Mouse (Mus musculus): ENCODE measurements at regions not wholly inside any gene's neighbourhood (a gene's known extent, or its start where the extent isn't known, plus 50 kb on each side); places are given as distances from the start of the nearest gene placed in this dataset.
A peak's percentile ranks its signal among the peaks of the same experiment; 100 is the strongest.

GRCm38 (mm10) chr3:121602826-121603370, 67.7 kb upstream of the 4930432M17Rik start:
- Histone ChIP-seq H3K27me3 (replicated peaks; ENCODE audit: control insufficient read depth, insufficient read depth, low read length) (no peaks in the 10 kb centered on the region), H3K27ac (ENCODE audit: low read length) (no peak overlapping the region), H3K4me3 (replicated peaks; ENCODE audit: low read length) (no peak overlapping the region), H3K9ac (replicated peaks; ENCODE audit: low read depth, low read length) (no peak overlapping the region), H3K9me3 (ENCODE audit: control insufficient read depth, low read length) (no peaks in the 10 kb centered on the region), H3K4me1 (replicated peaks; ENCODE audit: control insufficient read depth, insufficient read depth, low read length) (no peaks in the 10 kb centered on the region), H3K36me3 (ENCODE audit: control insufficient read depth, insufficient read depth) (no peaks in the 10 kb centered on the region), H3K4me2 (ENCODE audit: low read length) (no peak overlapping the region)
- WGBS, result 94% methylated on average over 10 of the region's 10 CpGs
- no peak for ATAC-seq

- H3K4me3 ChIP-seq (replicated peaks; ENCODE audit: low read length), result no peak overlapping the region
- H3K9me3 ChIP-seq (ENCODE audit: control insufficient read depth, low read length), result no peaks in the 10 kb centered on the region
- WGBS, result 59% methylated on average over 8 of the region's 8 CpGs
- no peak overlapping the region for H3K4me2 ChIP-seq (ENCODE audit: low read length)
- no peak for ATAC-seq
- H3K4me1 ChIP-seq (replicated peaks; ENCODE audit: control insufficient read depth, insufficient read depth, low read length), result no peaks in the 10 kb centered on the region
- no peaks in the 10 kb centered on the region for H3K36me3 ChIP-seq (ENCODE audit: control insufficient read depth, insufficient read depth)
- no peaks in the 10 kb centered on the region for H3K27me3 ChIP-seq (replicated peaks; ENCODE audit: control insufficient read depth, insufficient read depth, low read length)
- no peak overlapping the region for H3K27ac ChIP-seq (ENCODE audit: low read length)
- H3K9ac ChIP-seq (replicated peaks; ENCODE audit: low read depth, low read length), result no peak overlapping the region
These were observed 68.4 kb upstream of the 4930432M17Rik start for GRCm38 (mm10) chr3:121602082-121602561.

GRCm38 (mm10) chr3:121600841-121601240, 68.6 kb upstream of the Slc44a3 start:
- Histone ChIP-seq H3K36me3 (ENCODE audit: control insufficient read depth, insufficient read depth) (no peaks in the 10 kb centered on the region), H3K27me3 (replicated peaks; ENCODE audit: control insufficient read depth, insufficient read depth, low read length) (no peaks in the 10 kb centered on the region), H3K27ac (ENCODE audit: low read length) (no peak overlapping the region), H3K4me2 (ENCODE audit: low read length) (no peak overlapping the region), H3K9me3 (ENCODE audit: control insufficient read depth, low read length) (no peaks in the 10 kb centered on the region), H3K4me3 (replicated peaks; ENCODE audit: low read length) (no peak overlapping the region), H3K4me1 (replicated peaks; ENCODE audit: control insufficient read depth, insufficient read depth, low read length) (no peaks in the 10 kb centered on the region), H3K9ac (replicated peaks; ENCODE audit: low read depth, low read length) (no peak overlapping the region)
- no peak for ATAC-seq
- WGBS, result 78% methylated on average over 10 of the region's 10 CpGs

- no peaks in the 10 kb centered on the region for H3K27me3 ChIP-seq (replicated peaks; ENCODE audit: control insufficient read depth, insufficient read depth, low read length)
- no peak overlapping the region for H3K27ac ChIP-seq (ENCODE audit: low read length)
- ATAC-seq, result no peak
- H3K4me1 ChIP-seq (replicated peaks; ENCODE audit: control insufficient read depth, insufficient read depth, low read length), result no peaks in the 10 kb centered on the region
- H3K4me3 ChIP-seq (replicated peaks; ENCODE audit: low read length), result no peak overlapping the region
- 97% methylated on average over 4 of the region's 4 CpGs for WGBS
- H3K9ac ChIP-seq (replicated peaks; ENCODE audit: low read depth, low read length), result no peak overlapping the region
- H3K9me3 ChIP-seq (ENCODE audit: control insufficient read depth, low read length), result no peaks in the 10 kb centered on the region
- no peaks in the 10 kb centered on the region for H3K36me3 ChIP-seq (ENCODE audit: control insufficient read depth, insufficient read depth)
- H3K4me2 ChIP-seq (ENCODE audit: low read length), result no peak overlapping the region
These were observed 68.2 kb upstream of the Slc44a3 start for GRCm38 (mm10) chr3:121600388-121600787.

- Histone ChIP-seq H3K36me3 (ENCODE audit: control insufficient read depth, insufficient read depth) (no peaks in the 10 kb centered on the region), H3K27me3 (replicated peaks; ENCODE audit: control insufficient read depth, insufficient read depth, low read length) (no peaks in the 10 kb centered on the region), H3K4me1 (replicated peaks; ENCODE audit: control insufficient read depth, insufficient read depth, low read length) (no peaks in the 10 kb centered on the region), H3K9me3 (ENCODE audit: control insufficient read depth, low read length) (no peaks in the 10 kb centered on the region), H3K4me3 (replicated peaks; ENCODE audit: low read length) (no peak overlapping the region), H3K9ac (replicated peaks; ENCODE audit: low read depth, low read length) (no peak overlapping the region), H3K4me2 (ENCODE audit: low read length) (no peak overlapping the region), H3K27ac (ENCODE audit: low read length) (no peak overlapping the region)
- WGBS, result 85% methylated on average over 4 of the region's 4 CpGs
- 0 out of 2 replicates have a peak, but pooled peaks have one; percentile 12 for ATAC-seq
These were observed 65.8 kb upstream of the Slc44a3 start for GRCm38 (mm10) chr3:121597988-121598387.

- ATAC-seq, result no peak
- WGBS, result 92% methylated on average over 5 of the region's 5 CpGs
These were observed 65.0 kb upstream of the Slc44a3 start for GRCm38 (mm10) chr3:121597203-121597602.

GRCm38 (mm10) chr3:121594580-121594979, 62.4 kb upstream of the Slc44a3 start:
- H3K27me3 ChIP-seq (replicated peaks; ENCODE audit: control insufficient read depth, insufficient read depth, low read length), result no peaks in the 10 kb centered on the region
- no peak overlapping the region for H3K4me2 ChIP-seq (ENCODE audit: low read length)
- H3K9ac ChIP-seq (replicated peaks; ENCODE audit: low read depth, low read length), result no peak overlapping the region
- WGBS, result 66% methylated on average over 4 of the region's 4 CpGs
- no peaks in the 10 kb centered on the region for H3K4me1 ChIP-seq (replicated peaks; ENCODE audit: control insufficient read depth, insufficient read depth, low read length)
- ATAC-seq, result no peak
- H3K27ac ChIP-seq (ENCODE audit: low read length), result no peak overlapping the region
- no peak overlapping the region for H3K4me3 ChIP-seq (replicated peaks; ENCODE audit: low read length)
- H3K9me3 ChIP-seq (ENCODE audit: control insufficient read depth, low read length), result no peaks in the 10 kb centered on the region
- no peaks in the 10 kb centered on the region for H3K36me3 ChIP-seq (ENCODE audit: control insufficient read depth, insufficient read depth)

More at GRCm38 (mm10) chr3:121597203-121597602, 65.0 kb upstream of the Slc44a3 start:
- no peaks in the 10 kb centered on the region for H3K36me3 ChIP-seq (ENCODE audit: control insufficient read depth, insufficient read depth)
- H3K4me1 ChIP-seq (replicated peaks; ENCODE audit: control insufficient read depth, insufficient read depth, low read length), result no peaks in the 10 kb centered on the region
- H3K4me2 ChIP-seq (ENCODE audit: low read length), result no peak overlapping the region
- no peaks in the 10 kb centered on the region for H3K27me3 ChIP-seq (replicated peaks; ENCODE audit: control insufficient read depth, insufficient read depth, low read length)
- H3K9me3 ChIP-seq (ENCODE audit: control insufficient read depth, low read length), result no peaks in the 10 kb centered on the region
- H3K27ac ChIP-seq (ENCODE audit: low read length), result no peak overlapping the region
- H3K9ac ChIP-seq (replicated peaks; ENCODE audit: low read depth, low read length), result no peak overlapping the region
- H3K4me3 ChIP-seq (replicated peaks; ENCODE audit: low read length), result no peak overlapping the region

GRCm38 (mm10) chr3:121593598-121594117, 61.5 kb upstream of the Slc44a3 start:
- Histone ChIP-seq H3K4me2 (ENCODE audit: low read length) (no peak overlapping the region), H3K4me1 (replicated peaks; ENCODE audit: control insufficient read depth, insufficient read depth, low read length) (no peaks in the 10 kb centered on the region), H3K27me3 (replicated peaks; ENCODE audit: control insufficient read depth, insufficient read depth, low read length) (no peaks in the 10 kb centered on the region), H3K36me3 (ENCODE audit: control insufficient read depth, insufficient read depth) (no peaks in the 10 kb centered on the region), H3K27ac (ENCODE audit: low read length) (no peak overlapping the region), H3K9me3 (ENCODE audit: control insufficient read depth, low read length) (no peaks in the 10 kb centered on the region), H3K9ac (replicated peaks; ENCODE audit: low read depth, low read length) (no peak overlapping the region), H3K4me3 (replicated peaks; ENCODE audit: low read length) (no peak overlapping the region)
- ATAC-seq, result no peak
- 58% methylated on average over 8 of the region's 8 CpGs for WGBS

- Histone ChIP-seq H3K36me3 (ENCODE audit: control insufficient read depth, insufficient read depth) (no peaks in the 10 kb centered on the region), H3K4me1 (replicated peaks; ENCODE audit: control insufficient read depth, insufficient read depth, low read length) (no peaks in the 10 kb centered on the region), H3K9me3 (ENCODE audit: control insufficient read depth, low read length) (no peaks in the 10 kb centered on the region), H3K4me2 (ENCODE audit: low read length) (no peak overlapping the region), H3K9ac (replicated peaks; ENCODE audit: low read depth, low read length) (no peak overlapping the region), H3K27me3 (replicated peaks; ENCODE audit: control insufficient read depth, insufficient read depth, low read length) (no peaks in the 10 kb centered on the region), H3K27ac (ENCODE audit: low read length) (no peak overlapping the region), H3K4me3 (replicated peaks; ENCODE audit: low read length) (no peak overlapping the region)
- WGBS, result 88% methylated on average over 4 of the region's 4 CpGs
- no peak for ATAC-seq
These were observed 60.9 kb upstream of the Slc44a3 start for GRCm38 (mm10) chr3:121593143-121593542.

- Histone ChIP-seq H3K27ac (ENCODE audit: low read length) (no peak overlapping the region), H3K36me3 (ENCODE audit: control insufficient read depth, insufficient read depth) (no peaks in the 10 kb centered on the region), H3K27me3 (replicated peaks; ENCODE audit: control insufficient read depth, insufficient read depth, low read length) (no peaks in the 10 kb centered on the region), H3K9me3 (ENCODE audit: control insufficient read depth, low read length) (no peaks in the 10 kb centered on the region), H3K9ac (replicated peaks; ENCODE audit: low read depth, low read length) (no peak overlapping the region), H3K4me2 (ENCODE audit: low read length) (no peak overlapping the region), H3K4me3 (replicated peaks; ENCODE audit: low read length) (no peak overlapping the region), H3K4me1 (replicated peaks; ENCODE audit: control insufficient read depth, insufficient read depth, low read length) (no peaks in the 10 kb centered on the region)
- WGBS, result 93% methylated on average over 9 of the region's 9 CpGs
- ATAC-seq, result no peak
These were observed 57.3 kb upstream of the Slc44a3 start for GRCm38 (mm10) chr3:121589494-121589885.
